Mouse (Mus musculus) inflammation-experienced regulatory T-cells, adult 6 months (primary cell): ENCODE results near the gene Etl4. TPM values are rescaled to one million over a fixed set of nuclear protein-coding genes. Genes with fewer than 3 reads are reported as not detected.

Experiments used
- ATAC-seq: one replicate; pipeline ENCODE4 v1.8.0; 2017
- polyA plus RNA-seq, 3 experiments: library from polyadenylated mRNA; unstranded; fragments of 100-300 nt; shearing (Covaris generic); gene quantifications; one replicate each; pipeline ENCODE4 v1.2.1; 2017

The Etl4 gene
- polyA plus RNA-seq, 3 experiments from 2014 or later = 0.40 TPM; not detected in 2

DNA sequence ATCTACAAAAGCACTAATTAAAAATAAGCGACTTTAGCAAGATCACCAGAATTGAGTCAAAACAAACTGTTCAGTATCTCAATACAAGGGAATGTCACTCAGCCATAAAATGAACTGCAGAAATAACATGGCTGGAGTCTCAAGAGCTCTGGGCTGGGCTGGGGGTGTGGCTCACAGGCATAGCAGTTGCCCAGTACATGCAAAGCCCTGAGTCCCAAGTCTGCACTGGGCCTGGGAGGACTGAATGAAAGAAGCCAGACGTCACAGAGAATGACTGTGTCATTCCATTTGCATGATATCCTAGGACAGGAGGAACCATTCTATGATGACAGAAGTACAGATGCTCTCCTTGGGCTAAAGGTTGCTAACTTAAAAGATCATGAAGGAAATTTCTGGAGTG is 864.9 kb downstream of the Etl4 start:
- ATAC-seq = no peak

DNA sequence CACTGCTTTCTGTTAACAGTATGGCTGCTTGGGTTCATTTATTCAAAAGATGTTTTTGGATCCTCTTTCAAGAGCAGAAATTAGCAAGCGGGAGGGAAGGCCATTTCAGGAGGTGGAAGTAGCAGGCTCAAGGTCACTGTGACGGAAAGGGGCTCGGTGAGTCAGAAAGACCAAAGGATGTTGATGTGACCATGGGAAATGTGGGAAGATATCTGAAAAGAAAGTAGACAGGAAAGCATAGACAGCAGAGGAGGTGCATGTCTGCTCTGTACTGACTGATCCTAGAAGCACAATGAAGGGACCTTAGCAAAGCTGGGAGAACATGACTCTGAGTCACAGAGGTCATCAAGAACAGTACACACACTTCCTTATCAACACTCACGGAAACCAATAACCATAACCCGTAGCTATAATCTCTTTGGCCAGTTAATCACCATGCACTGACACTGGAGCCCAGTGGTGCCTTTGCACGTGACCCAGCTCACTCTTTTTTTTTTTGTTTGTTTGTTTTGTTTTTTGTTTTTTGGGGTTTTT is 866.7 kb downstream of the Etl4 start:
- no peak for ATAC-seq

DNA sequence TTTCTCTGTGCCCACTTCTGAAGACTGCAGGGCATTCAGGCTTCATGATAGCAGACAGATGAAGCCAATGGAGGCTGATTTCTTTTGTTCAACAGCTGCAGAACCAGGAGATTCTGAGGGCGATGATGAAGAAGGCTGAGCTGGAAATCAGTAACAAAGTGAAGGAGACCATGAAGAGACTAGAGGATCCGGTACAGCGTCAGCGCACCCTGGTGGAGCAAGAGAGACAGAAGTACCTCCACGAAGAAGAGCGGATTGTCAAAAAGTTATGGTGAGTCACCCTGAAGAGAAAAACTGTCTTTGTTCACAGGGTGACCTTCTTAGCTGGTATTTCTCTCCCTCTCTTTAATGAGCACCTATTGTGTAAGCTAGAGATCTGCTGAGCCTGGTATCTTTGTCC is 868.4 kb downstream of the Etl4 start:
- no peak for ATAC-seq

DNA sequence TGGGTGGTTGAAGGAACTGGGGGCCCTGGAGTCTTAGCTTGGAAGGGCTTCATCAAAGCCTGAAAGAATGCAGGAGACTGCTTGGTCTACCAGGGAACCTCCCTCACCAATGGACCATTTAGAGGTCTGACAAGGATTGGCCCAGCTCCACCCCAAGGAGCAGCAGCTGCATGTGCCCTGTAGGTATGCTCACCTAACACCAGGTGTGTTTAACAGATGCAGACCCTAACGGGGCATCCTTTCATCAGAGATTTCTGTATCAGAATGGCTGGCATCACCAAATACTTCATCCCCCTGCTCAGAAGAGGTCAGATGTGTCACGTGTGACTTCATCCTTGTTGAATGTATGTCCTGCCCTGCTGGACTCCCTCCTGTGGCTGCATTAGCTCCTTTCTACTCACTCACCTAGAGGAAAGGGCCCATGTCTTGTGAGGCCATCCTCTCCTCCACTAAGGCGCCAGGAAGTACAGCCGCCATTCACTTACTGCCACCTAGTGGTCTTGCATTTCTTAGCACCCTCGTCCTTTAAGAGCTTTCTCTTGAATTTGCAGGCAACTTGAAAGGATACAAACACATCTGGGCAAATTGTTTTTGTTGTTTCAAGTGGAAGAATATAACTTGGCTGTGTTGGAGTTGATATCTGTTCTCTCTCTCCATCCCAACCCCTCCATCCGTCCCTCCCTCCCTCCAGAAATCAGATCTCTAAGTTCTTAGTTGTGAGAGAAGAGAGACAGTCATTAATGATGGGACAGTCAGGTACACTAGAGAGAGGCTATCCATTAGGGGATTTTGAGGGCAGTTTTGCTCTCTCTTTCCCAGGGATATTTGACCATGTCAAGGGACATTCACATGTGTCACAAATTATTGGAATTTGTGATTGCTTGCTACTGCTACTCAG is 870.2 kb downstream of the Etl4 start:
- ATAC-seq = no peak

DNA sequence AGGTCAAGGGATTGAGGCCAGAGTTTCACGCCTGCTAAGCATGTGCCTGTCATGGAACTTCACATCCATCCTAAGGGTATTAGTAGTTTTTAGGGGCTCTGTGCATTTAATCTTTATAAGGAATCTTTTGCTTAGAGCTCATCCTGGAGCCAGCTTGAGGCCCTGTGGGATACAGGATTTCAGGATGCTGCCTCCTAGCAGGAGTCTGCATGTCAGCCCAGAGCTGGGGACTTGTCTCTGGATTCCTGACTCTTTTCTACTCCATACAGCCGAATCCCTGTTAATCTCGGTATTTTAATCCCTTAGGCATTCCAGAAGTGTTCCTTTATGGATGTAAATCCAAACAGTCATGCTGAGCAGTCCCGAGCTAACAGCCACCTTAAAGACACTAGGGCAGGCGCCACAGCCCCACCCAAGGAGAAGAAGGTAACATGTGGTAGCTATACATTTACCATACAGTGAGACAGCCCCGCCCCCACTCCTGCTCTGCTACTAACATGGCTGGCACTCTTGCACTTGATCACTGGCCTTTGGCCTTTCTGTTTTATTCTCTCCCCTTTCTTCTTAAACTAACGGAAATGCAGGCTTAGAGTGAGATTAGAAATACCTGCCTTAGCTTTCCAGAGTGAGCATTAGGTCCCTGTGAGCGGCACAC is 891.8 kb downstream of the Etl4 start:
- ATAC-seq = no peak

DNA sequence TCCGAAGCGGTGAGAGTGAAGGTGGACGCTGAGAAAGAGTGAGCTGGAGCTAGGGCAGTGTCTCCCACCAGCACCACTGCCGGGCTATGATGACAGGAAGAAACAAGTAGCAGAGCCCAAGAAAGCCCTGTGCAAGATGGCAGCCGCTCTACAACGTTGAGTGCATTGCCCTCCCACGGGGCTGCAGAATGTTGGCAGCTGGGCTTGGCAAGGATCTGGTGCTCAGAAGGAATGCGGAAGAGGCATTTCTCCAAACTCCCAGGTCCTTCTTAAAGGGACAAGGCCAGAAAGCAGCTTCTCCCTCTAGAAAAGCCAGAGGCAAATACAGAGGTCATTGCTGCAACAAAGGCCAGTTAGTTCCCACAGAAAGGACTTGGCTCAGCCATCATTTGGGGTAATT is 901.9 kb downstream of the Etl4 start:
- ATAC-seq = no peak

DNA sequence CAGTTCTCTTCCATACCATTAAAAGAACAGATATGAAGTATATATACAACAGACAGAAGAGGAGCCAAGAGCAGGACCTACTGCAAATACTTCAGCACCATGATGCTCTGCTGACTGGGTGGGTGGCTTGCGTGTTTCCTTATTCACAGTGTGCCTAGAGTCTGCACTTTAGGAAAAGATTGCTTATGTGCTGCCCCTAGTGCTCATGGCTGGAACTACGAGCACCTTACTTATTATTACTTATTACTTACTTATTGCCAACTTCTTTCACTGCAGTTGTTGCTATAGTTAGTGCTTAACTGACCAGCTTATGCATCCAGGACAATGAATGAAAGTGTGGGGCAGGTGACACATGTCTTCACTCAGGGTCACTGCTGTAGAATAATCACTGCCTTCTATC is 904.4 kb downstream of the Etl4 start:
- no peak for ATAC-seq

DNA sequence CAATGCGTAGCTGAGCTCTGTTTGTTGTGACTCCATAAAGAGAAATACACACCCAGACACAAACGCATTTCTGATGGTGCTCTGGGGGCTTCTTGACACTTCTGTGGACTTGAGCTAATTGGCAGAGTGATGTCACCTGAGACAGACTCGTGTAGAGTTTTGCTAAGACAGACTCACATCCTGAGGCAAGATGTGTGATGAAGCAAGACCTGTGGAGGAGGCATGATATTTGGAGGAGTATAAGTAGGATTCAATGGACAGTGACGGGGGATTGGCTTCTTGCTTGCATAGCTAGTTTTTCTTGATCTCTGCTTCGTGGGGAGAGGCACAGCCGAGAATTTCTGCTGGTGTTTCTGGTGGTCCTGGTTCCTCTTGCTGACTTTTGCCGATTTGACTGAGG is 908.6 kb downstream of the Etl4 start:
- no peak for ATAC-seq

DNA sequence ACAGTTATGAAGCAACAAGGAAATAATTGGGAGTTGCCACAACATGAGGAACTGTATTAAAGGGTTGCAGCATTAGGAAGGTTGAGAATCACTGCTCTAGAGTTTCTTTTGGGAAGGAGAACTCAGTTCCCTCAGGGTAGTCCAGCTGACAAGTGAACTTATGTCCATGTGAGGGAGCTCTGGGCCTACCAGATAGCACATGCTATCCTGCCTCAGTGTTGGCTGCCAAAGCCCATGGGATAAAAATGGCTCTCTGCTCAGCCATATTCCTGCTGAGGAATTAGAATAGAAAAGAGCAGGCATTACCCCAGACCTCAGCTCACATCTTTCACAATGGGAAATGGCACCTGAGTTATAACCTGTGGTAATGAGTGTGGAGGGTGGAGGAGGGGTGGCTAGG is 916.7 kb downstream of the Etl4 start:
- no peak for ATAC-seq

DNA sequence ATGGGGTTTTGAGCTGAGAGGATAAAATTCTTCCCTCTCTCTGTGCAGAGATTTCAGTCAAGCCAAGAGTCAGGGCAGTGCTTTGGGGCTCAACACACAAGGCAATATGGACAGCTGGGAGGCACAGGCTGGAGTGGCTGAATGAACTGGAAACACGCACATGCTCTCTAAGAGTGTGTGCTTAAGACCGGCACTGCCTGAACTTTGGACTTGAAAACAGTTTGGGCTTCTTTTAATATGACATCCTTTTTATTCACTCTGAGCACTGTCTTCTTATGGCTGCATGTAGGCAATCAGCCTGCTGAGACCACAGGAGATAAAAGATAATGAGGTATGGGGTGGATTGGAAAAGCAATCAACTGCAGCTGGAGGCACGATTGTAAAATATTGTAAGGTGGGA is 921.3 kb downstream of the Etl4 start:
- ATAC-seq = no peak

DNA sequence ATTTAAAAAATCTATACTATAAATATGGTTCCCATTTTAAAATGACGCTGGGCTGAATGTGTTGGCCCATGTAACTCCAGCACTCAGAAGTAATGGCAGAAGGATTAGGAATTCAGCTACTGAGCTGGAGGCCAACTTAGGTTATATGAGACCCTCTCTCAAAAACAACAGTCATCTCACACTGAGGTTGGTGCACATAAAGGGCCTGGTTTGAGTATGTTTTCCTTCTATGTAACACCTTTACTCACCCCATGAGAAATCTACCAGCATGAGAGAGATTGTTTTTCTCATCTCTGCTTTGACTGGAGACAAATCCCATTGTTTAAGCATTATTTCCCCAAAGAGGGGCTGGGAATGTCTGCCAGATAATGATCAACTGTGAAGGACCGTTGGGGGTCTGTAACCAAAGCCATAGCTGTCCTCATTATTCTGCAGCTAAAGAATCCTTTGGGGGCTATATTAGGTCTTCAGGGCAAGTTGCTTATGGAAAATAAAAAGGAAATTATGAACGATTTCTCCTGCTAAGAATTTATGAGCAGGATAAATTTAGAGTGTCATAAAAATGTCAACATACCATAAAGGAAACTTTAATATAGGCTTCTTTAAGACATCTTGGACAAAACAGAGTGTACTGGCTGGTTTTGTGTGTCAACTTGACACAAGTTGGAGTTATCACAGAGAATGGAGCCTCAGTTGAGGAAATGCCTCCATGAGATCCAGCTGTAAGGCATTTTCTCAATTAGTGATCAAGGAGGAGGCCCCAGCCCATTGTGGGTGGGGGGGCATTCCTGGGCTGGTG is 922.2 kb downstream of the Etl4 start:
- ATAC-seq = no peak

DNA sequence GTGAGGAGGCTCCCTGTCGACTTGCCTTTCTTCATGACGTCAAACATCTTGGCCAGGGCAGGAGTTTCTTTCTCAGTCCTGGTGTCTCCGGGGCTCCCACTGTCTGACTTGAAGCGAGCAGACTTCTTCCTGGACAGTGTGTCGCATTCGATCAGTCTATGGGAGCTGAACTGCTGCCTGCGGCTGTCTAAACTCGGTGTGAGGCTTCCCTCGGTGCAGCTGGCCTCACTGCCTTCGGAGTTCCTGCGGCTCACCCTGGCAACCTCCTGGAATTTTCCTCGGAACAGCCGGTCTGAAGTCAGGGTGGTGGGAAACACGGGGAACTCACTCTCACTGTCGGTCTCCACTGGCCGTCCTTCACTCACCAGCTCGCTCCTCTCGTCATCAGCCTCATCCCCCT is 939.8 kb downstream of the Etl4 start:
- no peak for ATAC-seq
